8 mouse cellular contexts compared by ENCODE assay signal in genomic region chr3:152089178-152089577, GRCm38 (mm10).
DNase-seq lines count a peak whose midpoint lies in the region; ATAC-seq and TF ChIP-seq lines count a peak whose summit lies in the region.

No protein-coding gene starts in this region.

- H3K9ac ChIP-seq in midbrain, embryonic 15.5 days: no peak overlapping the region

- no peaks in the 10 kb centered on the region for H3K4me1 ChIP-seq in midbrain, embryonic 15.5 days

- WGBS in midbrain, embryonic 15.5 days: 7% methylated on average over 4 of the region's 4 CpGs

- TF ChIP-seq CTCF in layer of hippocampus, adult 2 months (conservative IDR thresholded peaks at IDR 0.05): peak; percentile 93

- no peak overlapping the region for H3K27ac ChIP-seq in layer of hippocampus, adult 2 months
- no peak overlapping the region for H3K27ac ChIP-seq in midbrain, embryonic 15.5 days

- ATAC-seq in CD4-positive, CD25-positive, alpha-beta regulatory T cell, adult 4 months: peak; percentile 53
- ATAC-seq in granulocyte monocyte progenitor cell, adult 5-6 weeks (replicated peaks; ENCODE audit: poor library complexity, severe bottlenecking): peak; percentile 81
- ATAC-seq in midbrain, embryonic 15.5 days (replicated peaks): peak; percentile 55; the same call in 1 of the 2 replicates

- H3K36me3 ChIP-seq in midbrain, embryonic 15.5 days (replicated peaks): no peaks in the 10 kb centered on the region

- H3K4me2 ChIP-seq in midbrain, embryonic 15.5 days: no peak overlapping the region

- no peaks in the 10 kb centered on the region for H3K9me3 ChIP-seq in midbrain, embryonic 15.5 days

- H3K4me3 ChIP-seq in layer of hippocampus, adult 2 months: no peak overlapping the region
- no peak overlapping the region for H3K4me3 ChIP-seq in midbrain, embryonic 15.5 days

- no peaks in the 10 kb centered on the region; the same call in 1 of the 2 replicates for H3K27me3 ChIP-seq in midbrain, embryonic 15.5 days (replicated peaks)

- peak in 1 of 2 experiments; percentile 63 for DNase-seq in layer of hippocampus, adult 2 months (ENCODE audit: low spot score in 2 of 2)
- no peak for DNase-seq in layer of hippocampus, adult 11-12 months (ENCODE audit: low spot score)
- peak; percentile 67 for DNase-seq in adrenal gland, postnatal 14 days
- DNase-seq in kidney, postnatal 14 days: peak; percentile 68
- no peak for DNase-seq in spleen, adult 12 weeks (ENCODE audit: low spot score)

Comparison
In these comparisons a context has a peak if more than half of its experiments do, and no peak if none do; other contexts are left out.
1. DNase-seq: peak in adrenal gland, postnatal 14 days (single experiment) and kidney, postnatal 14 days (single experiment); none in layer of hippocampus, adult 11-12 months (single experiment) and spleen, adult 12 weeks (single experiment).
2. Peak in every context shown above with its lines, with median percentiles within 50 percentile points of each other: ATAC-seq.